Mouse (Mus musculus) embryonic facial prominence, embryonic 14.5 days (tissue): ENCODE measurements around the gene AI854703. TPM values are rescaled to one million over a fixed set of nuclear protein-coding genes. Genes with fewer than 3 reads are reported as not detected.
A peak's percentile ranks its signal among the peaks of the same experiment; 100 is the strongest.
"Not testable (repeated sequence)": the region's sequence is repeated elsewhere in the genome, so short reads cannot be mapped to it uniquely, and the experiment has no call there.

Source experiments
- ATAC-seq: fragments of 200-750 bp; cut with Nextera tagmentation; 2 replicates; pipeline ENCODE4 v1.8.0; 2017; ENCODE audit warnings: low read depth, moderate number of reproducible peaks, moderate TSS enrichment
- DNase-seq: peaks from one replicate; pipeline ENCODE4 v3.0.0-alpha.2; 2015; ENCODE audit warnings: low spot score
- H3K27ac ChIP-seq: fragments of 300-500 bp; sonication (generic); replicated peaks from 2 replicates; pipeline ENCODE4 v1.5.1; 2014; ENCODE audit warnings: low read depth, mild to moderate bottlenecking, low read length, moderate library complexity
- H3K27me3 ChIP-seq: fragments of 300-500 bp; sonication (generic); replicated peaks from 2 replicates; pipeline ENCODE4 v1.6.1; 2014; ENCODE audit warnings: low read length; ENCODE audit not compliant: control insufficient read depth, insufficient read depth
- H3K36me3 ChIP-seq: fragments of 300-500 bp; sonication (generic); 2 replicates; pipeline ENCODE4 v1.6.1; 2014; ENCODE audit warnings: low read length, mixed read lengths; ENCODE audit not compliant: control insufficient read depth, insufficient read depth
- H3K4me1 ChIP-seq: fragments of 300-500 bp; sonication (generic); 2 replicates; pipeline ENCODE4 v1.6.1; 2014; ENCODE audit warnings: antibody characterized with exemption, low read length; ENCODE audit not compliant: control insufficient read depth, insufficient read depth
- H3K4me2 ChIP-seq: fragments of 300-500 bp; sonication (generic); 2 replicates; pipeline ENCODE4 v1.6.1; 2014; ENCODE audit warnings: low read depth, mild to moderate bottlenecking, low read length, moderate library complexity, mixed read lengths
- H3K4me3 ChIP-seq: fragments of 300-500 bp; sonication (generic); 2 replicates; pipeline ENCODE4 v1.5.1; 2014; ENCODE audit warnings: low read depth, mild to moderate bottlenecking, low read length
- H3K9ac ChIP-seq: fragments of 300-500 bp; sonication (generic); 2 replicates; pipeline ENCODE4 v1.6.1; 2014; ENCODE audit warnings: low read depth, mild to moderate bottlenecking, low read length, moderate library complexity, mixed read lengths
- H3K9me3 ChIP-seq: fragments of 300-500 bp; sonication (generic); 2 replicates; pipeline ENCODE4 v1.6.1; 2016; ENCODE audit warnings: low read length; ENCODE audit not compliant: control insufficient read depth
- WGBS: fragments of 180-500 bp; shearing (Covaris S2); extraction: QIAGEN DNeasy Blood & Tissue Kit; methylation state at CpG from one replicate; pipeline ENCODE4 v1.1.7; 2014; 5-methylcytosine and 5-hydroxymethylcytosine counted together
- polyA plus RNA-seq: library from polyadenylated mRNA; unstranded; fragments of >200 nt; fragmentation: Nextera tagmentation; extraction: Ambion mirVana; gene quantifications from 2 replicates; pipeline ENCODE4 v1.2.1, GENCODE M21; 2014

AI854703 gene
- polyA plus RNA-seq, 1 experiment from 2014 or later, result 0.90 TPM

DNA sequence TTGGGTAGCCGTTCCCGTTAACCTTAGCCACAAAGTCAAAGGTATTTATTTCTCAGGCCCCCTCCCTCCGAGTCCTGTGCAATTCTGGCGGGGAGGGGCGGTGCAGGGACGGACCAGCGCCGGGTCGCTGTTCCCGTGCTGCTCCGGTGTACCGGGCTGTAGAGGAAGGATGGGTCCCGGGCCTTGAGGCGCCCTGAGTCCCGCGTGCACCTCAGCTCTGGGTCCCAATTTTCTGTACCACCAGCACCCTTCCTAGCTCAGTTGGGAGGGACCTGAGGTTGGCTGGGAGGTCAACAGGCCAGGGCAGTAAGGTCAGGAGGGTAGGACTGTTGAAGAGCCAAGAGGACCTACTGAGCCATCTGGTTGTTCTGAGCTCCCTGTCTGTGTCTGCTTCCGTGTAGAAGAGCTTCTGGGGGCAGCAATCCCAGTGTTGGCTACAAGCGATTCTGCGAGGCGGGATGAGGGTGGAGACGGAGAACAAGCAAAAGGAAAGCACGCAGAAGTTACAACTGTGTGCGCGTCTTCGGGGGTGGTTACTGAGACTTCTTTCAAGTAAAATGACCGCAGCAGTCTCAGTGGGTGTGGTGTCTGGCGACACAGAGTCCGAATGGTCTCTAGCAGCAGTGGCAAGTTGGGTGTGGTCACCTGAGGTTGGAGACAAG is 24.4 kb upstream of the AI854703 start:
- DNase-seq (peak; percentile 41), ATAC-seq (peak; percentile 76)
- Histone ChIP-seq H3K9ac (peak overlapping the region; percentile 81), H3K36me3 (peaks cover 29% of the 10 kb centered on the region), H3K4me2 (peak overlapping the region; percentile 90), H3K4me3 (peak overlapping the region; percentile 80), H3K27me3 (no peaks in the 10 kb centered on the region), H3K9me3 (peaks cover 13% of the 10 kb centered on the region), H3K4me1 (peaks cover 6% of the 10 kb centered on the region), H3K27ac (peak overlapping the region; percentile 74)
- under 1% methylated on average over 21 of the region's 28 CpGs for WGBS

DNA sequence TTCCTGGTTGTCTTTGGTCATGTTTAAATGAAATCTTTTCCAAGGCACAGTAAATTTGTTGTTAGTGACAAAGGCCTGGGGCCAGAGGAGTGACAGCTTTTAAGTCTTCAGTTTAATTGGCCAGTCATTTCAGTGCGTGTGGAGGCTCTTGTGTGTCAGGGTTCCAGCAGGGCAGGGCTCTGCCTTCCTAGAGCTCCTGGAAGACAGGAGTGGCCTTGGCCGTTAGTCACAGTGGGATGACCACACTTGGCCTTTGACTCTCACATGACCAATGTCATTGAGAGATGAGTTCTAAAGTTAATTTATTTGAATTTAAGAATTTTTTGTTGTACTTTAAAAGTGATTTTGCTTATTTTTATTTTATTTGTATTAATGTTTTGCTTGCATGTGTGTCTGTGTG is 18.4 kb upstream of the AI854703 start:
- H3K9me3 ChIP-seq, result no peaks in the 10 kb centered on the region
- H3K4me1 ChIP-seq, result no peaks in the 10 kb centered on the region
- no peak for ATAC-seq
- no peak overlapping the region for H3K27ac ChIP-seq
- no peaks in the 10 kb centered on the region for H3K27me3 ChIP-seq
- 0 out of 2 replicates have a peak, but pooled peaks cover 3% of the 10 kb centered on the region for H3K36me3 ChIP-seq
- no peak overlapping the region for H3K9ac ChIP-seq
- no peak overlapping the region for H3K4me3 ChIP-seq
- WGBS, result 56% methylated on average over 2 of the region's 2 CpGs
- DNase-seq, result no peak
- no peak overlapping the region for H3K4me2 ChIP-seq

DNA sequence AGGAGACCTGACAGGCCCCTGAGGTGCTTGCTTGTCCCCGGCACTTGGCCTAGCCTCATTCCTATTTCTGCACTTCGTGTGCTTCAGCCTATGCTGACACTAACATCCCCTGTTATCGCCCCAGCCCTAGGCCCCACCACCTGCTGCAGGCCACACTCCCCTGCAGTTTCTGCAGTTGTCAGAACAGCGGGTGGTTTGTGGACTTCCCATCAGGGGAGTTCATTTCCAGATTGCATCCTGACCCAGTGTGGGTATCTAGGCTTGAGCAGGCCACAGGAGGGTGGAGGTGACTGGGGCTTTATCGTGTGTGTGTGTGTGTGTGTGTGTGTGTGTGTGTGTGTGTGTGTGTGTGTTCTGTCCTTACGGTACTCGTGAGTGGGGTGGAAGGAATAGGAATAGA is 17.1 kb upstream of the AI854703 start:
- Histone ChIP-seq H3K9me3 (no peaks in the 10 kb centered on the region), H3K27ac (no peak overlapping the region), H3K4me3 (no peak overlapping the region), H3K9ac (no peak overlapping the region), H3K4me2 (no peak overlapping the region), H3K36me3 (peaks cover 15% of the 10 kb centered on the region; the same call in 1 of the 2 replicates), H3K27me3 (no peaks in the 10 kb centered on the region), H3K4me1 (no peaks in the 10 kb centered on the region)
- 58% methylated on average over 7 of the region's 7 CpGs for WGBS
- DNase-seq, result no peak
- no peak for ATAC-seq

DNA sequence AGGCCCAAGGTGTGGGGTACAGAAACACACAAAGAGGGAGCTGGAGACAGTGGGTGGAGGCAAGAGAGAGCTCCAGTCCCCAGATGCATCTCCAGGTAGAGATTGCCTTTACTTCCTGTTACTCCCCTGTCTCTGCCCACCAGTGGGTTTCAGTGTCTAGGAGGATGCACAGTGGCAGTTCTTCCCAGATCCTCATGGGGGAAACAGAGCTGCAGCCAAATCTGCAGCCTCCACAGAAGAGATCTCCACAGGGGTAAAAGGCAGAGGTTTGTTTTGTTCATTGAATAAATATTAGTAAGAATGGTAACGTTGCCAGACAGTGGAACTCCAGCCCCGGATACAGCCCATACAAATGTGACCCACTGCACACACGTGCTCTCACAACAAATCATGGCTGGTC is 15.9 kb upstream of the AI854703 start:
- DNase-seq (no peak), ATAC-seq (no peak)
- Histone ChIP-seq H3K4me2 (no peak overlapping the region), H3K9ac (no peak overlapping the region; the same call in 1 of the 2 replicates), H3K27ac (no peak overlapping the region), H3K27me3 (no peaks in the 10 kb centered on the region), H3K36me3 (peaks cover 15% of the 10 kb centered on the region; the same call in 1 of the 2 replicates), H3K4me3 (no peak overlapping the region), H3K4me1 (no peaks in the 10 kb centered on the region), H3K9me3 (no peaks in the 10 kb centered on the region)
- 65% methylated on average over 3 of the region's 3 CpGs for WGBS

DNA sequence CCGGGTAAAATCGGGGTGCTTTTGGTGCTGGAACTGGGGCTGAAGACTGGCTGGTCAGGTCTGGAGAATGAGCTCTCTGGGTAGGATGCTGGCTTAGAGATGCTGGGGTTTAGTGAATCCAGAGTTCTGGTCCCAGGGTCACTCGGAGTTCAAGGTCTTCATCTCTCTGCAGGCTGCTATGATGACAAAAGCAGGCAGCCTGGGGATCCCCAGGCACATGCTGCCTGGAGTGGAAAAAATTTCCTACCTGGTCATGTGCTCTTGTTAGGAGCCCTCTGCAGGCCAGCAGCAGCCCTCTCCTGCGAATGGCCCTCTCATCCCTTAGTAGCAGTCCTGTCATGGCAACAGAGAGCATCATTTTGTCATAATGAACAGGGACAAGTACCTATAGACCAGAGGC is 13.1 kb upstream of the AI854703 start:
- ATAC-seq (no peak), DNase-seq (no peak)
- 80% methylated on average over 4 of the region's 4 CpGs for WGBS
- H3K9me3 ChIP-seq, result no peaks in the 10 kb centered on the region
- H3K36me3 ChIP-seq, result peaks cover 15% of the 10 kb centered on the region; the same call in 1 of the 2 replicates
- no peak overlapping the region for H3K4me3 ChIP-seq
- no peak overlapping the region for H3K4me2 ChIP-seq
- no peaks in the 10 kb centered on the region for H3K27me3 ChIP-seq
- H3K4me1 ChIP-seq, result no peaks in the 10 kb centered on the region
- no peak overlapping the region for H3K9ac ChIP-seq
- no peak overlapping the region for H3K27ac ChIP-seq

DNA sequence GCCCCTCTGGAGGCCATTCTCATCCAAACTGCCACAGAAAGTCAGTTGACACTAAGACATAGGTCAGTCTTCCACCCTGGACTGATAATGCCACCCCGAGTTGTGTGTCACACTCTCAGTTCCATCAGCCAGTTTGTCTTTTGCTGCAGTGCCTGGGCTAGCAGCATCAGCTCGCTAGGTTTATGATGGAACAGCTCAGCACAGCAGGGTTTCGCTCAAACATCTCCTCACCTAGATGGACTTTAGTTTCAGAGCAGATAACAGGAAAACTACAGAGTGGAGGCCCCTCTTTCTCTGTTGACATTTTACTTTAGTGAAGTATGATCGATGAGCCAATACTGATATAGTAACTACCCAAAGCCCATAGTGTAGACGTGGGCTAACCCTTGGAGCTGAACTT is 11.8 kb upstream of the AI854703 start:
- DNase-seq (no peak), ATAC-seq (no peak)
- 96% methylated on average over 5 of the region's 5 CpGs for WGBS
- H3K4me3 ChIP-seq, result no peak overlapping the region
- H3K4me2 ChIP-seq, result no peak overlapping the region
- peaks cover 26% of the 10 kb centered on the region for H3K36me3 ChIP-seq
- no peaks in the 10 kb centered on the region for H3K27me3 ChIP-seq
- no peaks in the 10 kb centered on the region for H3K9me3 ChIP-seq
- H3K9ac ChIP-seq, result no peak overlapping the region
- no peaks in the 10 kb centered on the region for H3K4me1 ChIP-seq
- H3K27ac ChIP-seq, result no peak overlapping the region

DNA sequence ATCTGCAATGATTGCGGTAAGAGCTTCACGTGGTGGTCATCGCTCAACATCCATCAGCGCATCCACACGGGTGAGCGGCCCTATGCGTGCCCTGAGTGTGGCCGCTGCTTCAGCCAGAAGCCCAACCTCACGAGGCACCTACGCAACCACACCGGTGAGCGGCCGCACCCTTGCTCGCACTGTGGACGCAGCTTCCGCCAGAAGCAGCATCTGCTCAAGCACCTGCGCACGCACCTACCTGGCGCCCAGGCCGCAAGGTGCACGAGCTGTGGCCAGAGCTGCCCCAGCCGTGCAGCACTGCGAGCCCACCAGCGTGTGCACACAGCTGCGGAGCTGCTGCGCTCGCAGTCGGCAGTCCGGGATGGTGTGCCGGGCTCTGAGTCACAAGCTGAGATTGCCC is 6.5 kb upstream of the AI854703 start:
- Histone ChIP-seq H3K9ac (no peak overlapping the region), H3K4me3 (no peak overlapping the region), H3K4me2 (no peak overlapping the region), H3K36me3 (peaks cover 26% of the 10 kb centered on the region), H3K27me3 (no peaks in the 10 kb centered on the region), H3K27ac (no peak overlapping the region), H3K4me1 (no peaks in the 10 kb centered on the region), H3K9me3 (no peaks in the 10 kb centered on the region)
- 93% methylated on average over 23 of the region's 30 CpGs for WGBS
- ATAC-seq (no peak), DNase-seq (no peak)

DNA sequence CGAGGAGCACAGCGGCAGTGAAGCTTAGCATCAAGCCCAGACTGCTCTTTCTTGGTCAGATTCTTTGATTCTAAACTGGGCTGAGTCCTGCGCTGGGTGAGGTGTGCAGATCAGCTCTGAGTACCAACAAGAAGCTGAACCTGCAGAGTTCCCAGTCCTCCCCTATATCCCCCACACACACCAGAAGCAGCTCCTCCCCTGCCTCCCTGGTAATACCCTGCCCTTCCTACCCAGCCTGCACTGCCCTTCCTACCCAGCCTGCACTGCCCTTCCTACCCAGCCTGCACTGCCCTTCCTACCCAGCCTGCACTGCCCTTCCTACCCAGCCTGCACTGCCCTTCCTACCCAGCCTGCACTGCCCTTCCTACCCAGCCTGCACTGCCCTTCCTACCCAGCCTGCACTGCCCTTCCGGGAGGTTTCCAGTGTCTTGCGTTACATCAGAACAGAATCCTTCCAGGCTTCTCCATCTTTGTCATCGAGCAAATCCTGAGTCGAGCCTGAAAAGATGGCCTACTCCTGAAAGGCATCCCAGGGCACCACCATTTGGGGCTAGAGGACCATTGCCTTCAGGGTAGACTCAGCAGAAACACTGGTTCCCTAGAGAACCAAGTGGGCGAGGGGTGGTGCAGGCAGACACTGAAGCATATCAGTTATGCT is 4.2 kb upstream of the AI854703 start:
- peaks cover 11% of the 10 kb centered on the region for H3K27me3 ChIP-seq
- not testable (repeated sequence) for H3K27ac ChIP-seq, H3K4me3 ChIP-seq, H3K9me3 ChIP-seq, H3K9ac ChIP-seq, ATAC-seq, DNase-seq, H3K4me2 ChIP-seq, H3K4me1 ChIP-seq
- H3K36me3 ChIP-seq, result peaks cover 26% of the 10 kb centered on the region
- 82% methylated on average over 8 of the region's 8 CpGs for WGBS

DNA sequence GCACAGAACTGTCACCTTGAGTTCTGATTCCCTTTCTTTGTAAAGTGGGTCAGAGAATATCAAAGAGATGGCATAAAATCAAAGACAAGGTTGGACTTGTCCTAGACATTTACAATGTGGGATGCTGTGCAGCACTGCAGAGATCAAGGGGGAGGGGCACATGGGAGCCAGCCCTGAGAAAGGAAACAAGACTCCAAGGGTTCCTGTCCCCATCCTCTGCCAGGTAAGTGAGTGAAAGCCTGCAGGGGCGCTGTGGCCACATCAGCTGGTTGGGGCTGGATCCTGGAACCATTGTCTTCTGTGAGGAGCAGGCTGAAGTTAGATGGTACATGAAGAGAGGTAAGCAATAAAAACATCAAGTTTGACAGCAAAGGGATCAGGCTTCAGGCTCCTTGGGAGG is 3.1 kb upstream of the AI854703 start:
- ATAC-seq (no peak), DNase-seq (no peak)
- no peak overlapping the region for H3K4me2 ChIP-seq
- H3K36me3 ChIP-seq, result peaks cover 26% of the 10 kb centered on the region
- 0 out of 2 replicates have a peak, but pooled peaks cover 5% of the 10 kb centered on the region for H3K4me1 ChIP-seq
- 26% methylated on average over 1 of the region's 1 CpGs for WGBS
- no peaks in the 10 kb centered on the region for H3K9me3 ChIP-seq
- H3K9ac ChIP-seq, result no peak overlapping the region
- no peak overlapping the region for H3K27ac ChIP-seq
- H3K4me3 ChIP-seq, result no peak overlapping the region
- H3K27me3 ChIP-seq, result peaks cover 22% of the 10 kb centered on the region
